Mouse (Mus musculus) hindlimb bud, embryonic 11.5 days (tissue): ENCODE measurements around the gene Slc34a1.

Experiments used
- DNase-seq: peaks from one replicate; pipeline ENCODE4 v3.0.0-alpha.2; 2012; ENCODE audit warnings: low read depth, low spot score; ENCODE audit errors: extremely low spot score

Gene Slc34a1

DNA sequence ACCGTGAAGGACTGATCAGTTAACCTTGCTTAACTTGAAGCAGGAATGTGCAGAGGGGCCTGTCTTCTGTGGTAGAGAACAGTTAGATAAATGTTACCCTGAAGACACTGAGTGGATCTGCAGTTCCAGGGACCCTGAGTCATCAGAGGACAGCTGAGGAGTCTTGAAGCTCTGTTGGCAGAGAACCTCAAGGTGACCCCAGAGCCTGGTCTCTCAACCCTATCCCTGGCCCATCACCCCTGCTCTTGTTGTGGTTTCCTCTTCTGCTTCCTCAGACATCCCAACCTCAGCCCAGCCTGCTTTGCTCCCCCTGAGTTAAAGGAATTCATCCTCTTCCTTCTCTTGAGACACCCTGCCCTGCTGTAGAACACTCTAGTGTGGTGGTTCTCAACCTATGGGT is at the start of gene Slc34a1:
TSS of gene Slc34a1 (plus strand) at position 100 of the 400 bp plus-strand sequence.
- DNase-seq, result no peak

DNA sequence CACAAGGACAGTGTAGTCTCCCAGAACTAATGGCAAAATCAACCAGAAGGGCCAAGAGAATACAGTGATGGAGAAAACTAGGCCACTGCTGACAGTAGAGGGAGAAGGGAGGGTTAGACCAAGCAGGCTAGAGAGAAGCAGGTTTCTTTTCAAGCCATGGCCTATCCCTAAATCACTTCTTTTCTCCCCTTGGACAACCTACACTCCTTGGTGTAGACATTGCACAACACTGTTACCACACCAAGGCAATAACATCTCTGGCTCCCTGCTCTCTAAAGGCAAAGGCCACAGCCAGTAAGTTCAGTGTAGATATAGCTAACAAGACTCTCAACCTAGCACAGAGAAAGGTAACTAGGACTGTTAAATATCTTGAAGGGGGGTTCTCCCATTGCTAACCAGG is 36.8 kb upstream of the Slc34a1 start:
- DNase-seq, result no peak

DNA sequence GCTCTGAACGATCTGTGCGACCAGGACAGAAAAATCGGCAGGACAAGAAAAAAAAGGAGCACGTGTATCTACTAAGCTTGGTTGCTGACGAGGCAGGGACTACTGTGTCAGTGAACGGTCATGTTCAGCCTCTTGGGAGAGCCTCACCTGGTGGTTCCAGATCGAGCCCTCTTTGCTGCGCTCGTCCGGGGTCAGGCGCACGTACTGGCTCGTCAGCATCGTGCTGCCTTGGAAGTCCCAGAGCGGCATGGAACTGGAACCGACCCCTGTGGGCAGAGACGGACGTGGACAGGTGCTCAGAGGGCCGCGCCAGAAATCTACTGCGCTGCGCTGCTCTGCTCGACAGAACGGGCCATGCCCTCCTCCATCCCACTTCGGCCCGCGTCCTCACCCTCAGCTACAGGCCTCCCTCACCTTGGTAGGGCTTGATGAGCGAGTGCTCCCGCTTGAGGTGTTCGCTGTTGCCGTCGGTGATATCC is 36.0 kb upstream of the Slc34a1 start:
- DNase-seq, result no peak

- peak; percentile 98 for DNase-seq
Observed at GRCm38 (mm10) chr13:55362453-55363060, 35.4 kb upstream of the Slc34a1 start, which contains the start of gene Lman2. Gene Lman2, minus strand, starts transcription at chr13:55362783.

DNA sequence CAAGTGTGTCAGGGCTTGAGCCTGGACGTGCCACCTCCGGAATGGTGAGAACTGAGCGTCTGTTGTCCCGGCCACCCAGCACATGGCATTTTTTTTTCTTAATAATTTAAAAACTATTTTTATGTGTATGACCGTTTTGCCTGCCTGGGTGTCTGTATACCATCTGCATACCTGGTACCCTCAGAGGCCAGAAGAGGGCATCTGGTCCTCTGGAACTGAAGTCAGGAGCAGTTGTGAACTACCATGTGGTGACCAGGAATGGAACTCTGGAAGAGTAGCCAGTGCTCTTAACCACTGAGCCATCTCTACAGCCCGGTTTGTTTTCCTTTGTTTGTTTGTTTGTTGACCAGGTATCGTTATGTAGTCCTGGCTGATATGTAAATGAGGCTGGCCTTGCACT is 29.6 kb upstream of the Slc34a1 start:
- no peak for DNase-seq

- no peak for DNase-seq
Observed at GRCm38 (mm10) chr13:55369531-55370114, 28.4 kb upstream of the Slc34a1 start, which contains the start of gene Rgs14. Gene Rgs14, plus strand, starts transcription at chr13:55369732.

GRCm38 (mm10) chr13:55370234-55370633 is 27.8 kb upstream of the Slc34a1 start:
- DNase-seq, result no peak

GRCm38 (mm10) chr13:55371007-55371681 is 26.8 kb upstream of the Slc34a1 start:
- no peak for DNase-seq

DNA sequence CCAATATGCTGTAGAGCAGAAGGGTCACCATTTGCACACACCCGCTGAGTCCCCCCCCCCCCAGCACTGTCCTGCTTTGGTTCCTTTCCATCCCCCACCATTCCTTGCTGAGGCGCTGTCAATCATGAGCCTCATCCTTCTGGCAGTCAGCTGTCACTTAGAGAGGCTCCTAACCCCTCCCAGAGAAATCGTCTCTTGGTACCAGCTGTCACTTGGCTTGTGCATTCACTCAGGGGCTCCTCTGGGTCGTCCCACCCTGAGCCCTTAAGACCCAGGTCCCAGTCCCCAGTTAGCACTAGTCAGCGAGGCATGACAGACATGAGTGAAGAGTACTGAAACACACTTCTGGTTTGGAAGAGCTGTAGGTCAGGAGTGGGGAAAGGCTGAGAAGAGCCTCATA is 26.2 kb upstream of the Slc34a1 start:
- DNase-seq, result no peak

DNA sequence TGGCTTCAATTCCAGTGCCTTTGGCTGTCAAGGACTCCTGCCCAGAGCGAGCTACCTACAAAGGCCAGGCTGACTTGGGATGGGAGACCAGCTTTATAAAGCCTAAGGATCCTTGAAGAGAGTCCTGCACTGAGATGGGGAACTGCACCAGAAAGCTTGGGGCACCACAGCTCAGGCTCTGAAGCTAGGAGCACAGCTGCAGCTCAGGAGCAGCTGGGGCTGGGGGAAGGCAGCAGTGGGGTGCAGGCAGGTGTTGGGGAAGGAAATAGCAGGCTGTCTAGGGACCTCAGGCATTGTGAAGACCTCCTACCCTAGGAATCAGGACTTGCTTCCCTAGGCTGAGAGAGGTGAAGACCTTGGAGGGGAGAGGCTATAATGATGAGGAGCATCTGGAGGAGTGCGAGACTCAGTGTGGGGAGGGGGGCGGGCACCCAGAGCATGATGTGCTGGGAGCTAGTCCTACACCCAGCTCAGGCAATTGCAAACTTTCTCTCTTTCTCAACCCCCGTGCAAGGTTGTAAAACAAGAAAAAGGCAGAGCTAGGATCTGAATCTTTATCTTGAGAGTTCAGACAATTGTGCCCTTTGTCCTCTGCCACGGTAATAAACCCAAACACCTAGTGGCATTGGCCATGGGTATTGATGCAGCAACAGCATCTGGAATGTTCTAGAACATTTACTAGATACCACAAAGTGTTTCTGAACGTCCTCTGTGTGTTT is 23.6 kb upstream of the Slc34a1 start:
- no peak for DNase-seq

- DNase-seq, result no peak
Observed at GRCm38 (mm10) chr13:55375877-55376276, 22.1 kb upstream of the Slc34a1 start.

DNA sequence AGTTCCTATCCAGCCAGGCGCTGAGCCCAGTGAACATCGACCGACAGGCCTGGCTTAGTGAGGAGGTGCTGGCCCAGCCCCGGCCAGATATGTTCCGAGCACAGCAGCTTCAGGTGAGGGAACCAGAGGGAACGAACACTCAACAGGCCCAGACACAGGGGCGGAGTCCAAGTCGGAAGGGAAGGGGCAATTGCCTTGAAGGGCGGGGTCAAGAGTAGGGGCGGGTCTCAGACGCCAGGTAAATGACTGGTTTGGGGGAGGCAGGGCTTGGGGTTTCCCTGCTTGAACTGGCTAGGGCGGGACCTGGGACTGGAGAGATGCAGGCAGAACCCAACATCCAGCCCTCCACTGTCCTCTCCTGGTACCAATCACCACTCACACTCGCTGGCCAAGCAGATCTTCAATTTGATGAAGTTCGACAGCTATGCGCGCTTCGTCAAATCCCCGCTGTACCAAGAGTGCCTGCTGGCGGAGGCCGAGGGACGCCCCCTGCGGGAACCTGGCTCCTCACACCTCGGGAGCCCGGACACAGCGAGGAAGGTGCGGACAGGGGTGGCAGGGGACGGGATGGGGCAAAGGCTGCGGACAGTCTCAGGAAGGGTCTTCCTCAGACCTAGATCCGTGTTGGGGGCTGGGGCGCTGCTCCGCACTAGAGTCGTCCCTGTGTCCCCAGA is 18.9 kb upstream of the Slc34a1 start:
- DNase-seq, result no peak

DNA sequence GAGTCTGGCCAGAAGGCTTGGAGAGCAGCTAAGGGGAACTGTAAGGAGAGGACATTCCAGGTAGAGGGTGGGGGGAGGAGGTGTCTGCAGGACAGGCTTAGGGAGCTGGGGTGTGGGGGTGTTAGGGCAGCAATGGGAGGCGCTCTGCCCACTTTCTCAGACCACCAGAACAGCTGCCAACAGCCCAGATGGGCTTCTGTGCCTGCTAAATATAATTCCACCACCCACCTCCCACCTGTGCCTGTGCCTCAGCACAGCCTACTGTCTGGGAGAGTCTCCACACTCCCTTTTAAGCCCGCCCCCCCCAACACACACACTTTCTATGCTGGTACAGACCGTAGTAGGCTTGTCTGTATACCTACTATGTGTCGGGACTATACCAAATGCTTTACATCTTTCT is 16.2 kb upstream of the Slc34a1 start:
- no peak for DNase-seq

DNA sequence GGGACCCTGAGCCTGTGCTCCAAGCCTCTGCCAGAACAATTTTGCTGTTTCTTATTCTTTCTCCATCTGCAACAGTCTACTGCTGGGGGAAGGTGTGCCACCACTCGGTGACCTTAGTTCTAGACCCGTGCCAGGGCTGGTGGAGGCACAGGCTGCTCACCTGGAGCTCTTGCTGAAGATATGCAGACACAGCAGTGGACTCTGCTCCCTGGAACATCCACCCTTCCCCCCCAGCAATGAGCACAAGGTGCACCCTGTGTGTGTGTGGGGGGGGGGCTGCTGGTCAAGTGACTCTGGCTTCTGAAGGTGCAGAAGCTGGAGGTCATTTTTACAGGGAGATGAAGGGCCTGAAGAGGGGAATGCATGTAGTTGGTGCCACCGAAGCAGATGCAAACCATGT is 7.3 kb upstream of the Slc34a1 start:
- DNase-seq, result no peak

- DNase-seq, result no peak
Observed at GRCm38 (mm10) chr13:55391626-55392029, 6.4 kb upstream of the Slc34a1 start.

- no peak for DNase-seq
Observed at GRCm38 (mm10) chr13:55392933-55393332, 5.1 kb upstream of the Slc34a1 start.

GRCm38 (mm10) chr13:55399300-55400038 is 1.5 kb downstream of the Slc34a1 start:
- DNase-seq, result no peak

- no peak for DNase-seq
Observed at GRCm38 (mm10) chr13:55400039-55400346, 2.0 kb downstream of the Slc34a1 start.

GRCm38 (mm10) chr13:55403266-55403665 is 5.3 kb downstream of the Slc34a1 start:
- no peak for DNase-seq
